Mouse (Mus musculus) midbrain, embryonic 12.5 days (tissue): ENCODE data around the gene Gm20422. TPM values are rescaled to one million over a fixed set of nuclear protein-coding genes. Genes with fewer than 3 reads are reported as not detected.

Source experiments
- polyA plus RNA-seq: library from polyadenylated mRNA; unstranded; fragments of >200 nt; fragmentation: Nextera tagmentation; extraction: Ambion mirVana; gene quantifications from 2 replicates; pipeline ENCODE4 v1.2.1, GENCODE M21; 2016

The Gm20422 gene
- polyA plus RNA-seq, 1 experiment from 2014 or later: 0.71 TPM

Other genes starting within 250 kb of the Gm20422 start
- 42.0 and 42.4 TPM in 2 replicates for gene Zfp868, start 149.3 kb downstream of the Gm20422 start, polyA plus RNA-seq
- 2.6 and 3.5 TPM in 2 replicates for gene Zfp964, start 120.4 kb downstream of the Gm20422 start, polyA plus RNA-seq
- gene Zfp869, start 64.2 kb downstream of the Gm20422 start, polyA plus RNA-seq: 32.5 and 34.3 TPM in 2 replicates
- gene Zfp963, start 24.9 kb downstream of the Gm20422 start, polyA plus RNA-seq: 6.3 and 7.3 TPM in 2 replicates
- 54.8 and 55.4 TPM in 2 replicates for gene Atp13a1, start 16.3 kb upstream of the Gm20422 start, polyA plus RNA-seq
- gene Zfp866, start 16.3 kb upstream of the Gm20422 start, polyA plus RNA-seq: 44.6 and 45.7 TPM in 2 replicates
- 19.6 and 20.2 TPM in 2 replicates for gene Gmip, start 33.8 kb upstream of the Gm20422 start, polyA plus RNA-seq
- 0.54 and 0.65 TPM in 2 replicates for gene Lpar2, start 47.5 kb upstream of the Gm20422 start, polyA plus RNA-seq
- 44.8 and 49.3 TPM in 2 replicates for gene Pbx4, start 57.6 kb upstream of the Gm20422 start, polyA plus RNA-seq
- gene Cilp2, start 112.8 kb upstream of the Gm20422 start, polyA plus RNA-seq: 0.85 and 1.1 TPM in 2 replicates
- gene Tssk6, start 127.3 kb upstream of the Gm20422 start, polyA plus RNA-seq: 4.0 and 5.7 TPM in 2 replicates
- 165 and 170 TPM in 2 replicates for gene Ndufa13, start 127.7 kb upstream of the Gm20422 start, polyA plus RNA-seq
- gene Yjefn3, start 127.8 kb upstream of the Gm20422 start, polyA plus RNA-seq: 7.2 and 8.0 TPM in 2 replicates
- gene Gatad2a, start 221.5 kb upstream of the Gm20422 start, polyA plus RNA-seq: 44.3 TPM in 2 replicates